Mouse (Mus musculus) midbrain, postnatal 0 days (tissue): Measurements from ENCODE around the gene Ush2a. TPM values are rescaled to one million over a fixed set of nuclear protein-coding genes. Genes with fewer than 3 reads are reported as not detected.
A peak's percentile ranks its signal among the peaks of the same experiment; 100 is the strongest.

ENCODE experiments used
- ATAC-seq: fragments of 200-750 bp; cut with Nextera tagmentation; 2 replicates; pipeline ENCODE4 v1.8.0; 2017; ENCODE audit warnings: moderate number of reproducible peaks, mild to moderate bottlenecking, moderate TSS enrichment, moderate library complexity; ENCODE audit not compliant: low FRiP score
- DNase-seq: peaks from one replicate; pipeline ENCODE4 v3.0.0-alpha.2; 2015; ENCODE audit warnings: low spot score
- H3K27ac ChIP-seq: fragments of 300-500 bp; sonication (generic); 2 replicates; pipeline ENCODE4 v1.5.1; 2014; ENCODE audit warnings: low read depth, mild to moderate bottlenecking, low read length, mixed read lengths
- H3K27me3 ChIP-seq: fragments of 300-500 bp; sonication (generic); 2 replicates; pipeline ENCODE4 v1.6.1; 2014; ENCODE audit warnings: low read length, control low read depth, mixed read lengths; ENCODE audit not compliant: insufficient read depth
- H3K36me3 ChIP-seq: fragments of 300-500 bp; sonication (generic); 2 replicates; pipeline ENCODE4 v1.6.1; 2014; ENCODE audit warnings: low read length, control low read depth, mixed read lengths; ENCODE audit not compliant: insufficient read depth
- H3K4me1 ChIP-seq: fragments of 300-500 bp; sonication (generic); 2 replicates; pipeline ENCODE4 v1.6.1; 2014; ENCODE audit warnings: mild to moderate bottlenecking, control low read depth, antibody characterized with exemption, low read length, mixed read lengths; ENCODE audit not compliant: insufficient read depth
- H3K4me2 ChIP-seq: fragments of 300-500 bp; sonication (generic); 2 replicates; pipeline ENCODE4 v1.6.1; 2014; ENCODE audit warnings: low read depth, mild to moderate bottlenecking, low read length, mixed read lengths; ENCODE audit not compliant: poor library complexity, severe bottlenecking
- H3K4me3 ChIP-seq: fragments of 300-500 bp; sonication (generic); 2 replicates; pipeline ENCODE4 v1.5.1; 2014; ENCODE audit warnings: low read depth, mild to moderate bottlenecking, low read length, moderate library complexity
- H3K9ac ChIP-seq: fragments of 300-500 bp; sonication (generic); replicated peaks from 2 replicates; pipeline ENCODE4 v1.6.1; 2014; ENCODE audit warnings: mild to moderate bottlenecking, low read length, moderate library complexity, mixed read lengths; ENCODE audit not compliant: poor library complexity, severe bottlenecking
- H3K9me3 ChIP-seq: fragments of 300-500 bp; sonication (generic); 2 replicates; pipeline ENCODE4 v1.6.1; 2016; ENCODE audit warnings: low read length, control low read depth
- CTCF ChIP-seq: IDR thresholded peaks from 2 replicates; pipeline ENCODE4 v1.5.1; 2016; ENCODE audit warnings: antibody characterized with exemption, mild to moderate bottlenecking
- WGBS: fragments of 180-500 bp; shearing (Covaris S2); extraction: QIAGEN DNeasy Blood & Tissue Kit; methylation state at CpG from one replicate; pipeline ENCODE4 v1.1.7; 2014; 5-methylcytosine and 5-hydroxymethylcytosine counted together
- polyA plus RNA-seq: library from polyadenylated mRNA; unstranded; fragments of >200 nt; fragmentation: Nextera tagmentation; extraction: Ambion mirVana; gene quantifications from 2 replicates; pipeline ENCODE4 v1.2.1, GENCODE M21; 2015
- total RNA-seq: library from RNA; depleted of rRNA; stranded (reverse); fragments of >200 nt; gene quantifications from 2 replicates; pipeline ENCODE4 v1.2.3, GENCODE M21; 2014

Gene Ush2a
- total and polyA plus RNA-seq, 2 experiments from 2014 or later: 0.10 to 0.38 TPM

DNA sequence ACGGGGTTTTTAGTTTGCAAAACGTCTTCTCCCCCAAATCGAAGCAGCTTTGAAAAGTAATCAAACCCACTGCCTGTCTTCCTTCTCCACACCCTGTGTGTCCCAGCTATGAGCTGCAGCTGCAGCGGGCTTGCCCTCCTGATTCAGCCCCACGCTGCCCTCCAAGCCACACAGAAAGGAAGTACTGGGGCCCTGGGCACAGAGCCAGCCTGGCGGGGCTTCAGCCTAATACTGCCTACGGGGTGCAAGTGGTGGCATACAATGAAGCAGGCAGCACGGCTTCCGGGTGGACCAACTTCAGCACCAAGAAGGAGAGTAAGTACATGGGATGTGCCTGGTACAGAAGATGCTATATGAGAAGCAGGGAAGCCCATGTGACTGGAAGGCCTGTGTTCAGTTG lies 686.5 kb downstream of the Ush2a start:
- 59% methylated on average over 9 of the region's 9 CpGs for WGBS
- peak; percentile 28 for DNase-seq
- no peak overlapping the region for H3K9ac ChIP-seq
- no peak overlapping the region for H3K4me3 ChIP-seq
- no peak for ATAC-seq
- no peak for TF ChIP-seq CTCF
- no peaks in the 10 kb centered on the region for H3K36me3 ChIP-seq
- H3K27ac ChIP-seq: no peak overlapping the region
- H3K4me2 ChIP-seq: no peak overlapping the region
- no peaks in the 10 kb centered on the region for H3K4me1 ChIP-seq
- no peaks in the 10 kb centered on the region for H3K27me3 ChIP-seq
- no peaks in the 10 kb centered on the region for H3K9me3 ChIP-seq

DNA sequence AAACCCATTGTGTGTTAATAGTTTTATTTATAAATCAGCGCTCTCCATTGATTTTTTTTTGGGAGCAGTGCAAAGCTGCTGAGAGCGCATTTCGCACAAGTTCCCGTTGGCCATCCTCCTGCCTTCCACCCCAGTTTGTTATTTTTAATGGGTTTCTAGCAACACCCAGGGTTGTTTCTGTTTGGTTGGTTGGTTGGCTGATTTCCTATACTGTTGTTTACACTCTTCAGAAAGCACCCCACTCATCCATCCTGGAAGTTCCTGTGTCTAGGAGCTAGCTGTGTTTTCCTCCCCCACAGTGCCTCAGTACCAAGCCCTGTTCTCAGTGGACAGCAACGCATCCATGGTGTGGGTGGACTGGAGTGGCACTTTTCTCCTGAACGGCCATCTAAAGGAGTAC lies 689.3 kb downstream of the Ush2a start:
- TF ChIP-seq CTCF: no peak
- H3K4me1 ChIP-seq: no peaks in the 10 kb centered on the region
- H3K27ac ChIP-seq: no peak overlapping the region
- WGBS: 92% methylated on average over 6 of the region's 6 CpGs
- H3K4me2 ChIP-seq: no peak overlapping the region
- H3K9ac ChIP-seq: no peak overlapping the region
- ATAC-seq (no peak), DNase-seq (no peak)
- no peak overlapping the region for H3K4me3 ChIP-seq
- H3K9me3 ChIP-seq: no peaks in the 10 kb centered on the region
- H3K36me3 ChIP-seq: no peaks in the 10 kb centered on the region
- no peaks in the 10 kb centered on the region for H3K27me3 ChIP-seq

DNA sequence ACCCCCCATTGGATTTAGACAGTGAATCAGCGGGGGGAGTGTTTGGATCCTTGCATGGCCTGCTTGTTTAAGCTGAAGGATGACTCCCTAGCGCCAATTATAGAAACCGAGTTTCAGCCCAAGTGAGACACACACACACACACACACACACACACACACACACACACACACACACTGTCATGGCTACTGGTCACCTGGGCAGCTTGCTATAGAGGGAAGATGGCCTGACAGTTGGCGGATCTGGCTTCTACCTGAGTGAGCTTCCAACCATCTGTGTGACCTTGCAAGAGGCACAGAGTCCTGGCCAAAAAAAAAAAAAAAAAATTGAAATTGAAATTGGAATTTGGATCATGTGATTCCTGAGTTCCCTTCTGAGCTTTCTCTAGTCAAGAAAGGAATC lies 690.7 kb downstream of the Ush2a start:
- H3K4me2 ChIP-seq: no peak overlapping the region
- H3K36me3 ChIP-seq: no peaks in the 10 kb centered on the region
- no peaks in the 10 kb centered on the region for H3K27me3 ChIP-seq
- DNase-seq (no peak), ATAC-seq (no peak)
- no peak overlapping the region for H3K9ac ChIP-seq
- no peak for TF ChIP-seq CTCF
- WGBS: 87% methylated on average over 4 of the region's 4 CpGs
- H3K4me3 ChIP-seq: no peak overlapping the region
- no peaks in the 10 kb centered on the region for H3K4me1 ChIP-seq
- H3K9me3 ChIP-seq: no peaks in the 10 kb centered on the region
- H3K27ac ChIP-seq: no peak overlapping the region

DNA sequence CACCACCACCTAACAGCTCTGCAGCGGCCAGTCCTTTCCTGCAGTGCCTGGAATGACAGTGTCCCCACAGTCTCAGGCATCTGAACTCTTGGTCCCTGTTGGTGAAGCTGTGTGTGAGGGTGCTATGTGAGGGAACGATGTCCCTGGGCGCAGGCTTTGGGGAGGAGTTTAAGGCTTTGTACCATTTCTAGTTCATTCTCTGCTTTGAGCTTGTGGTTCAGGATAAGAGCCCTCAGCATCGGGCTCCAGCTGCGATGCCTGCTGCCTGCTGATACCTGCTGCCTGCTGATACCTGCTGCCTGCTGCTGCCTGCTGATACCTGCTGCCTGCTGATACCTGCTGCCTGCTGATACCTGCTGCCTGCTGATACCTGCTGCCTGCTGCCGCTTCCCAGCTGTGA lies 711.3 kb downstream of the Ush2a start:
- ATAC-seq (no peak), DNase-seq (no peak)
- Histone ChIP-seq H3K27me3 (no peaks in the 10 kb centered on the region), H3K9me3 (no peaks in the 10 kb centered on the region), H3K4me3 (no peak overlapping the region), H3K36me3 (peaks cover 57% of the 10 kb centered on the region), H3K4me2 (no peak overlapping the region), H3K9ac (no peak overlapping the region), H3K4me1 (no peaks in the 10 kb centered on the region), H3K27ac (no peak overlapping the region)
- TF ChIP-seq CTCF: no peak
- 85% methylated on average over 6 of the region's 6 CpGs for WGBS

DNA sequence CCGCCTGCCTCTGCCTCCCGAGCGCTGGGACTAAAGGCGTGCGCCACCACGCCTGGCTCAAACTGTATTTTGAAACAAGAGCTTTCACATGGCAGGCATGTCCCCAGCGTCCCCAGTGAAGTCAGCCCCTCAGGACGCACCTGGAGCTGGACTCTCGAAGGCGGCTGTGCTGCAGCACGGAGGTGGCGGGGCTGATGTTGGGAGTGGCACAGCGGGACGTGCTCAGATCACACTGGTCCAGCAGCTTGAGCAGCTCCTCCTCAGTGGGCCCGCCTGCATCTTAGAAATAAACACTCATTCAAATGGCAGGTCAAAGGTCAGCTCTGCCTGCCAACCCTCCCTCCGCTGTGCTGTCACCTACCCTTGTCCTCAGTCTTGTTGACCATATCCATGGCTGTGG lies 712.1 kb downstream of the Ush2a start:
- WGBS: 94% methylated on average over 16 of the region's 16 CpGs
- no peak overlapping the region for H3K27ac ChIP-seq
- no peak for DNase-seq
- peaks cover 50% of the 10 kb centered on the region for H3K36me3 ChIP-seq
- no peaks in the 10 kb centered on the region for H3K27me3 ChIP-seq
- no peak overlapping the region for H3K9ac ChIP-seq
- no peaks in the 10 kb centered on the region for H3K4me1 ChIP-seq
- TF ChIP-seq CTCF: no peak
- H3K9me3 ChIP-seq: no peaks in the 10 kb centered on the region
- no peak overlapping the region for H3K4me2 ChIP-seq
- H3K4me3 ChIP-seq: no peak overlapping the region
- no peak for ATAC-seq

DNA sequence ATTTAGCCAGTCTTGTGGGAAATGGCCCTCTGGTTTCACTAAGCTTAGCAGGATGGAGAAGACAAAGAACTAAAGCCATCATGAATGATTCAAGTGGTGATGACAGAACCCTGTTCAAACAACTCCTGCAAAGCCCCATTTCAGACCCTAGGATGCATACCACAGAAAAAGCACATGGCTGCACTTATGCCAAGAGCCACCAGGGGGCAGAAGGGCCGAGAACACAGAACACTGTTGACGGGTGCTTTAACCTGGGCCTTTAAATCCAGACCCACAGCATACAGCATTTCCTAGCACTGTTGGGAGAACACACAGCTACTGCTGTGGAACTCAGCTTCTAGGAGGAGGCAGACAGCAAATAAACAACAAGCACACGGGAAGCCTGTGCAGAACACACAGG lies 718.2 kb downstream of the Ush2a start:
- ATAC-seq: no peak
- no peaks in the 10 kb centered on the region for H3K4me1 ChIP-seq
- DNase-seq: peak; percentile 58
- no peak overlapping the region for H3K4me2 ChIP-seq
- H3K9me3 ChIP-seq: no peaks in the 10 kb centered on the region
- peak; percentile 84 for TF ChIP-seq CTCF
- H3K36me3 ChIP-seq: peaks cover 45% of the 10 kb centered on the region
- H3K27ac ChIP-seq: no peak overlapping the region
- H3K9ac ChIP-seq: no peak overlapping the region
- 25% methylated on average over 3 of the region's 3 CpGs for WGBS
- no peak overlapping the region for H3K4me3 ChIP-seq
- no peaks in the 10 kb centered on the region for H3K27me3 ChIP-seq
